Mouse (Mus musculus) embryonic fibroblast, embryonic 13.5 days (primary cell): ENCODE results near the gene Maml2. TPM values are rescaled to one million over a fixed set of nuclear protein-coding genes. Genes with fewer than 3 reads are reported as not detected.

Experiments used
- H3K27ac ChIP-seq: 2 replicates; pipeline ENCODE4 v1.5.1; 2012; ENCODE audit warnings: low read length, control low read depth, inconsistent platforms; ENCODE audit not compliant: insufficient read depth
- H3K4me1 ChIP-seq: 2 replicates; pipeline ENCODE4 v1.6.1; 2011; ENCODE audit warnings: low read length; ENCODE audit not compliant: control insufficient read depth, insufficient read depth
- H3K4me3 ChIP-seq: 2 replicates; pipeline ENCODE4 v1.5.1; 2011; ENCODE audit warnings: mild to moderate bottlenecking, control low read depth, low read length; ENCODE audit not compliant: insufficient read depth
- CTCF ChIP-seq: IDR thresholded peaks from 2 replicates; pipeline ENCODE4 v1.5.1; 2011; ENCODE audit warnings: mild to moderate bottlenecking, control low read depth, low read length, moderate library complexity, borderline replicate concordance; ENCODE audit not compliant: insufficient read depth
- POLR2A ChIP-seq: IDR thresholded peaks from 2 replicates; pipeline ENCODE4 v1.6.1; 2011; ENCODE audit warnings: low read depth, mild to moderate bottlenecking, control low read depth, low read length, moderate library complexity
- polyA plus RNA-seq: library from polyadenylated mRNA; stranded (reverse); fragments of >200 nt; gene quantifications from 2 replicates; pipeline ENCODE4 v1.2.4, GENCODE M21; 2011; ENCODE audit warnings: low read depth; ENCODE audit not compliant: missing spikeins, insufficient read length

Maml2 gene
- polyA plus RNA-seq, 1 experiment = 27.9 TPM

- Histone ChIP-seq H3K4me3 (no peak overlapping the region), H3K4me1 (peaks cover 5% of the 10 kb centered on the region; the same call in 1 of the 2 replicates), H3K27ac (no peak overlapping the region)
- TF ChIP-seq POLR2A = no peak
- no peak for TF ChIP-seq CTCF
Measured at GRCm38 (mm10) chr9:13574059-13574458, 276.3 kb downstream of the Maml2 start.

GRCm38 (mm10) chr9:13574913-13575312 lies 277.2 kb downstream of the Maml2 start:
- Histone ChIP-seq H3K4me3 (no peak overlapping the region), H3K4me1 (peaks cover 5% of the 10 kb centered on the region; the same call in 1 of the 2 replicates), H3K27ac (no peak overlapping the region)
- no peak for TF ChIP-seq POLR2A
- TF ChIP-seq CTCF = no peak

- Histone ChIP-seq H3K4me1 (peaks cover 5% of the 10 kb centered on the region; the same call in 1 of the 2 replicates), H3K27ac (no peak overlapping the region), H3K4me3 (no peak overlapping the region)
- TF ChIP-seq POLR2A = no peak
- TF ChIP-seq CTCF = no peak
Measured at GRCm38 (mm10) chr9:13577150-13577549, 279.4 kb downstream of the Maml2 start.

GRCm38 (mm10) chr9:13581184-13581583 lies 283.4 kb downstream of the Maml2 start:
- Histone ChIP-seq H3K4me3 (no peak overlapping the region), H3K4me1 (0 out of 2 replicates have a peak, but pooled peaks cover 2% of the 10 kb centered on the region), H3K27ac (no peak overlapping the region)
- TF ChIP-seq CTCF (no peak), POLR2A (no peak)

- Histone ChIP-seq H3K4me1 (peaks cover 6% of the 10 kb centered on the region; the same call in 1 of the 2 replicates), H3K27ac (no peak overlapping the region), H3K4me3 (no peak overlapping the region)
- TF ChIP-seq POLR2A = no peak
- no peak for TF ChIP-seq CTCF
Measured at GRCm38 (mm10) chr9:13583952-13584351, 286.2 kb downstream of the Maml2 start.

- H3K27ac ChIP-seq = no peak overlapping the region
- no peak overlapping the region for H3K4me3 ChIP-seq
- no peak for TF ChIP-seq POLR2A
- no peak for TF ChIP-seq CTCF
- H3K4me1 ChIP-seq = peaks cover 6% of the 10 kb centered on the region; the same call in 1 of the 2 replicates
Measured at GRCm38 (mm10) chr9:13584435-13584834, 286.7 kb downstream of the Maml2 start.

GRCm38 (mm10) chr9:13587085-13587933 lies 289.6 kb downstream of the Maml2 start:
- H3K4me3 ChIP-seq = no peak overlapping the region
- TF ChIP-seq CTCF (no peak), POLR2A (no peak)
- H3K4me1 ChIP-seq = peaks cover 6% of the 10 kb centered on the region; the same call in 1 of the 2 replicates
- no peak overlapping the region for H3K27ac ChIP-seq

GRCm38 (mm10) chr9:13588786-13589185 lies 291.0 kb downstream of the Maml2 start:
- peaks cover 6% of the 10 kb centered on the region; the same call in 1 of the 2 replicates for H3K4me1 ChIP-seq
- H3K4me3 ChIP-seq = no peak overlapping the region
- TF ChIP-seq POLR2A (no peak), CTCF (no peak)
- H3K27ac ChIP-seq = no peak overlapping the region

- Histone ChIP-seq H3K4me3 (no peak overlapping the region), H3K27ac (no peak overlapping the region), H3K4me1 (no peaks in the 10 kb centered on the region)
- TF ChIP-seq CTCF (no peak), POLR2A (no peak)
Measured at GRCm38 (mm10) chr9:13592701-13593100, 294.9 kb downstream of the Maml2 start.

- no peaks in the 10 kb centered on the region for H3K4me1 ChIP-seq
- H3K4me3 ChIP-seq = no peak overlapping the region
- H3K27ac ChIP-seq = no peak overlapping the region
- no peak for TF ChIP-seq CTCF
- no peak for TF ChIP-seq POLR2A
Measured at GRCm38 (mm10) chr9:13597736-13598135, 300.0 kb downstream of the Maml2 start.
